Mouse (Mus musculus) olfactory bulb, adult 2 months (tissue): ENCODE measurements around the gene Bpi. TPM values are rescaled to one million over a fixed set of nuclear protein-coding genes. Genes with fewer than 3 reads are reported as not detected.

Experiments
- H3K27ac ChIP-seq: fragments of 200-500 bp; 2 replicates; pipeline ENCODE4 v1.5.1; 2012; ENCODE audit warnings: low read depth, low read length; ENCODE audit not compliant: insufficient read depth
- H3K4me1 ChIP-seq: fragments of 200-500 bp; 2 replicates; pipeline ENCODE4 v1.6.1; 2012; ENCODE audit warnings: low read length; ENCODE audit not compliant: control insufficient read depth, insufficient read depth
- H3K4me3 ChIP-seq: fragments of 200-500 bp; 2 replicates; pipeline ENCODE4 v1.5.1; 2012; ENCODE audit warnings: mild to moderate bottlenecking, low read depth, low read length, moderate library complexity; ENCODE audit not compliant: insufficient read depth
- CTCF ChIP-seq: fragments of 200-500 bp; IDR thresholded peaks from 2 replicates; pipeline ENCODE4 v1.5.1; 2012; ENCODE audit warnings: low read depth, mild to moderate bottlenecking, low read length, moderate library complexity; ENCODE audit not compliant: insufficient read depth
- POLR2A ChIP-seq: fragments of 200-500 bp; IDR thresholded peaks from 2 replicates; pipeline ENCODE4 v1.6.1; 2012; ENCODE audit warnings: mild to moderate bottlenecking, low read depth, low read length, moderate library complexity; ENCODE audit not compliant: insufficient read depth
- WGBS: fragments of 180-500 bp; shearing (Covaris S2); methylation state at CpG from one replicate; pipeline ENCODE4 v1.1.7; 2018; 5-methylcytosine and 5-hydroxymethylcytosine counted together
- polyA plus RNA-seq: library from polyadenylated mRNA; stranded (reverse); fragments of >200 nt; gene quantifications from 2 replicates; pipeline ENCODE4 v1.2.4, GENCODE M21; 2012; ENCODE audit warnings: low replicate concordance; ENCODE audit not compliant: missing spikeins, insufficient read depth, insufficient read length

Gene Bpi
- polyA plus RNA-seq, 1 experiment, result not detected

- H3K4me1 ChIP-seq, result 0 out of 2 replicates have a peak, but pooled peaks cover 6% of the 10 kb centered on the region
- TF ChIP-seq POLR2A (no peak), CTCF (no peak)
- no peak overlapping the region for H3K4me3 ChIP-seq
- WGBS, result 90% methylated on average over 6 of the region's 6 CpGs
- no peak overlapping the region for H3K27ac ChIP-seq
Measured at GRCm38 (mm10) chr2:158276451-158276850, 18.6 kb downstream of the Bpi start.

GRCm38 (mm10) chr2:158276878-158277277 lies 19.0 kb downstream of the Bpi start:
- 86% methylated on average over 4 of the region's 4 CpGs for WGBS
- TF ChIP-seq CTCF (no peak), POLR2A (no peak)
- Histone ChIP-seq H3K27ac (no peak overlapping the region), H3K4me3 (no peak overlapping the region), H3K4me1 (0 out of 2 replicates have a peak, but pooled peaks cover 6% of the 10 kb centered on the region)

- no peak for TF ChIP-seq CTCF
- TF ChIP-seq POLR2A, result no peak
- 0 out of 2 replicates have a peak, but pooled peaks cover 3% of the 10 kb centered on the region for H3K4me1 ChIP-seq
- no peak overlapping the region for H3K4me3 ChIP-seq
- 94% methylated on average over 4 of the region's 4 CpGs for WGBS
- no peak overlapping the region for H3K27ac ChIP-seq
Measured at GRCm38 (mm10) chr2:158279656-158280055, 21.8 kb downstream of the Bpi start.

GRCm38 (mm10) chr2:158281497-158282205 lies 23.8 kb downstream of the Bpi start:
- Histone ChIP-seq H3K4me3 (no peak overlapping the region), H3K4me1 (peaks cover 13% of the 10 kb centered on the region), H3K27ac (no peak overlapping the region)
- 85% methylated on average over 16 of the region's 16 CpGs for WGBS
- TF ChIP-seq CTCF, result no peak
- no peak for TF ChIP-seq POLR2A

GRCm38 (mm10) chr2:158283136-158283535 lies 25.2 kb downstream of the Bpi start:
- Histone ChIP-seq H3K4me1 (peaks cover 13% of the 10 kb centered on the region), H3K27ac (no peak overlapping the region), H3K4me3 (no peak overlapping the region)
- no peak for TF ChIP-seq CTCF
- no peak for TF ChIP-seq POLR2A
- WGBS, result 89% methylated on average over 7 of the region's 7 CpGs

- H3K4me3 ChIP-seq, result no peak overlapping the region
- 84% methylated on average over 6 of the region's 6 CpGs for WGBS
- TF ChIP-seq POLR2A (no peak), CTCF (no peak)
- peaks cover 13% of the 10 kb centered on the region for H3K4me1 ChIP-seq
- no peak overlapping the region for H3K27ac ChIP-seq
Measured at GRCm38 (mm10) chr2:158283771-158284170, 25.9 kb downstream of the Bpi start.

- 40% methylated on average over 11 of the region's 11 CpGs for WGBS
- no peak overlapping the region for H3K27ac ChIP-seq
- peaks cover 13% of the 10 kb centered on the region for H3K4me1 ChIP-seq
- TF ChIP-seq POLR2A (no peak), CTCF (peak; percentile 41; the same call in 1 of the 2 replicates)
- H3K4me3 ChIP-seq, result no peak overlapping the region
Measured at GRCm38 (mm10) chr2:158284571-158284970, 26.7 kb downstream of the Bpi start.

- TF ChIP-seq CTCF (no peak), POLR2A (no peak)
- Histone ChIP-seq H3K4me3 (no peak overlapping the region), H3K4me1 (peaks cover 13% of the 10 kb centered on the region), H3K27ac (no peak overlapping the region)
- 34% methylated on average over 6 of the region's 6 CpGs for WGBS
Measured at GRCm38 (mm10) chr2:158285655-158286054, 27.8 kb downstream of the Bpi start.

- no peak overlapping the region for H3K27ac ChIP-seq
- TF ChIP-seq CTCF, result no peak
- no peak for TF ChIP-seq POLR2A
- H3K4me3 ChIP-seq, result no peak overlapping the region
- H3K4me1 ChIP-seq, result peaks cover 8% of the 10 kb centered on the region
- 26% methylated on average over 9 of the region's 9 CpGs for WGBS
Measured at GRCm38 (mm10) chr2:158295700-158296099, 37.8 kb downstream of the Bpi start.
